Mouse (Mus musculus) ZHBTc4 (cell line): ENCODE measurements around the gene Crybg1.

ENCODE experiments used
- DNase-seq: peaks from one replicate; pipeline ENCODE4 v3.0.0-alpha.2; 2011; ENCODE audit warnings: low read depth, low spot score

The Crybg1 gene

DNA sequence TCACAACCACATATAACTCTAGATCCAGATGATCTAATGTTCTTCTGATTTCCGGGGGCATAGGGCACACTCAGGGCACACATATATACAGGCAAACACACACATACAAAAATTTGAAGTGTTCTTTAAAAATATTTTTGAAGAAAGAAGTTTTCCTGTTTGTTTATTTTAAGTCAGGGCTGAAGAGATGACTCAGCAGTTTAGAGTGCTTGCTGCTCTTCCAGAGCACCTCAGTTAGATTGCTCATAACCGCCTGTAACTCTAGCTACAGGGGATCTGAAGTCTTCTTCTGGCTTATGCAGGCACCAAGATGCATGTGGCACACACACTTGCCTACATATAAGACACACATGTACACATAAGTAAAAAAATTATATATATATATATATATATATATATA is 56.9 kb downstream of the Crybg1 start:
- no peak for DNase-seq

DNA sequence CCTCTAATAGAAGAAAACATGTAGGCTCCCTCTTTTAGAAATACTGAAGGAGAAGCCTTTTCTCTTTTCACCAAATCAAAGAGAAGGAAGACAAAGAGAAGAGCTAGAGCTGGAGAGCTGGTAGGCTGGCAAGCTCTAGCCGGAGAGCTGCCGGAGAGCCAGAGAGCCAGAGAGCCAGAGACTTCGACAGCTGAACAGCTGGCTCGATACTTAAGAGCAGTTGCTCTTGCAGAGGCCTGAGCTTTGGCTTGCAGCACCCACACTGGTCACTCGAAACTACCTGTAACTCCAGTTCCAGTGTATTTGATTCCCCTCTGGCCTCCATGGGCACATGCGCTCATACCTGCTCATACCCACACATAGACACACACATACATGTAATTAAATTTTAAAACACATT is 68.3 kb downstream of the Crybg1 start:
- DNase-seq: no peak

DNA sequence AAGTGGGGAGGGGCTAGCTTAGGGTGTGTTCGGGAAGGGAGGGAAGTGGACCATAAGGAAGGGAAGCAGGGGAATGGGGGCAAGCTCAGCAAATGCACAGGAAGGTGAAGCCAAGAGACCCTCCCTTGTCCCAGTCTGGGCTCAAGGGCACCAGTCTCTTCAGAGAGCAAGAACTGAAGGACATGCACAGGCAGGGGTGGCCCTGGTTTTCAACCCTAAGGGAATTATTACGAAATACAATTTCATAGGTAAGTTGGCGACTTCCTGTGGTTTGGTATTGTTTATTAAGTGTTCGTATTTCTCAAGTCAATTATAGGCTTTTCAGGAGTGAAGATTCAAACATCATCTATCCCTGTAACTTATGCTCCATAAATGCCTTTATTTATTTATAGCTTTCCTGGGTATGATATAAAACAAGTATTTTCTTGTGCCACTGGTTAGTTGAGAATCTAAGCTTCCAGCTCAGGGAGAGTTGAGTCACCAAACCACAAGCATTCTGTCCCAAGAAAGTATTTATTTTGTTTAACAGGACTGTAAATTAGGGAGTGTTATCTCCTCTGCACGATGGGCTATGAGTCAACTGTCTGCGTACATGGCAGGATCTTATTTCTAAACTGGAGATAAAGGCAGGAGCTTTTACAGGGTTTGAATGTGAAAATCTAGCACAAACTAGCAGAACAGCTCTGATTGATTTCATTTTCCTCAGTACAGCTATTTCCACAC is 69.7 kb downstream of the Crybg1 start:
- no peak for DNase-seq

DNA sequence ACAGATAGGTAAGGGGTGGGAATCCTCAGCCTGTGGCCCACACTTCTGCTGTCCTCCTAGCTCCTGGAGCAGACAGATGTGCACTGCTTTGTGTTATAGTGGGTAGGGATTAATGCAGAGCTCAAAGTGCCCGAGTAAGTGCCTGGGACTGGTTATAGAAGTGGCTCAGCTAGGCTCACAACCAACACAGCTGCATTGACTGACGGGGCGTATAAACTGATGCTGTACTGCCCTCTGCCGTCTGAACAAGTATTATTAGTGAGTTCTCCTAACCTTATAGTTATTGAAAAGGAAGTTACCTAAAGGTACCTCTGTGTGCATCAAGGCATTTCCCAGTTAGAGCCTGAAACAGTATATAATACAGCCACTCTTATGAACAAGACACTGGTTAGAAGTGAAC is 77.6 kb downstream of the Crybg1 start:
- peak; percentile 79 for DNase-seq

DNA sequence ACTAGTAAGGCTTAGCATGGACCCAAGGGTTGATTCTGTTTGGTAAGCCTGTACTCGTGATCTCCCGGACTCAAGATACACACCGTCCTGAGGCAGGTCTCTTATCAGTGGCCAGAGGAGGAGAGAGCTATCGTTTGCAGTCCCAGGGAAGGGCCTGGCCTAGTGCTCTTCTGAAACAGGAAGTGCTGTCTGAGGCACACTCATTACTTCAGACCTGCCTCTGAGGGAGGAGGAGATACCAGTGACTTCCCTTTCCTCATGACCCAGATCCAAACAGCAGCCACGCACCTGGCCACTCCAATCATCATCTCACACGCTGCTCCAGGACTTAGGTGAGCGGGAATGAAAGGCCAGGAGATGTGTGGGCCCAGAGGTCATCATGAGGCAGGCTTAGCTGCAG is 79.5 kb downstream of the Crybg1 start:
- no peak for DNase-seq

DNA sequence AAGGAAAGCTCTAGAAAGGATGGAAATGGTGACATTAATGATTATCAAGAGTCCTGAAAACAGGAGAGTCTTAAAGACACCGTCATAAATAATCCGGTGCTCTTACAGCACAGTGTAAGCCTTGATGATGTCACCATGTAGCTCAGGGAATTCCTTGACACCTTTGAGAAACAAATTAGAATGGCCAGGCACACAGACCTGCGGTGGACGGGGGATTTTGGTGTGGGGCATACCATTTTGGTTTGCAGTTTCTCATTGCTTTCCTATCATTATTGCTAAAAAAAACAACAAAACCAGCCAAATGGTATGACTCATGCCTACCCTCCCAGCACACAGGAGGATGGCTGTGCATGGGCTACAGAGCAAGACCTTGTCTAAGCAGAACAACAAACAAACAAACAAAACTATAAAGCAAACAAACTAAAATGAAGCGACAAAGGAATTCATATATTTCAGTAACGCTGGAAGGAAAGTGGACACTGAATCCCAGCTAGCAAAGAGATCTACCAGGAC is 82.7 kb downstream of the Crybg1 start:
- no peak for DNase-seq

DNA sequence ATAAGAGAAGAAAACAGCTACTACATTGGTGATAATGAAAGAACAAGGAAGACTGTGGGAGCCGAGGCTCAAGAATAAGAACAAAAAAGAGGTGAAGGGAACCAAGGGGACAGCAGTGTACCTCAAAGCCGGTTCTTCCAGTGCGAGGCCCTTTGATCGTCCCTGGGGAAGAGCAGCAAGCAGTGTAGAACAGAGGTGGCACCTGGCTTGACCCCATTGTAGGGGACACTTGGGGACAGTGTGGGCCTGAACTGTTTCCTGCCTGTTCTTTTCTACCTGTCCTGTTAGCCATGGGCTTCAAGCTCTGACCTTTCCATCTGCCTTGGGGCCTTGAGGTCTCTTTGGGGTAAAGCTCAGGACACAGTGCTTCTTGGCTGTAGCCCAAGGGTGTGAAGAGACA is 85.7 kb downstream of the Crybg1 start:
- no peak for DNase-seq

DNA sequence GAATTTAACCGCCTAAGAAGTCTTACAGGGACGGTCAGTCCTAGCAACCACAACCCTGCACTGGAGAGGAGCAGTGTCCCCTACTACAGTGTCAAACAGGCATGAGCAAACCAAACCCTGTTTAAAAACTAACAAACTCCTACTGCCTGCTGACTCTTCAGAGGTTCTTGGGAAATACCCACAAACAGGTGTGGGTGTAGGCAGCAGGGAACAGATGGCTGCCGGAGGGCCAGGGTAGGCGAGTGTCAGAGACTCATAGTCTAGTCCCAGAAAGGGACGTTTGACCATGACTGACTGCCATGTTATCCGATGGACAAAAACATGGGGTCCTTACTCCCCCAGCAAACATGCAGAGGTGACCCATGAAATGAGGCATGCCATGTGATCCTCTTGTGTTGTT is 97.7 kb downstream of the Crybg1 start:
- no peak for DNase-seq

DNA sequence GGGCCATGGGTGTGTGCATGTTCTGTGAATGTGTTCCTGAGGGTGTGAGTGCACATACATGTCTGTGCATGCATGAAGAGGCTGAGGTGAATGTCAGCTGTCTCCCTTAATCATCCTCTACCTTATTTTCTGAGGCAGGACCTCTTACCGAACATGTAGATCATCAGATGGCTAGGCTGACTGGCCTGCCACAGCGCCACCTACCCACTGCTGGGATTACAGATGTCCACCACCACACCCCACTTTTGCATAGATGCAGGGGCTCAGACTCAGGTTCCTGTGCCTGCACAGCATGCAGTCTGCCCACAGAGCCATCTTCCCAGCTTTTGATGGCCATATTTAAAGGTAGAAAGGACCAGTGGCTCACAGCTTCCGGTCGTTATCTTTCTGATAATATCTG is 103.9 kb downstream of the Crybg1 start:
- DNase-seq: peak; percentile 15

DNA sequence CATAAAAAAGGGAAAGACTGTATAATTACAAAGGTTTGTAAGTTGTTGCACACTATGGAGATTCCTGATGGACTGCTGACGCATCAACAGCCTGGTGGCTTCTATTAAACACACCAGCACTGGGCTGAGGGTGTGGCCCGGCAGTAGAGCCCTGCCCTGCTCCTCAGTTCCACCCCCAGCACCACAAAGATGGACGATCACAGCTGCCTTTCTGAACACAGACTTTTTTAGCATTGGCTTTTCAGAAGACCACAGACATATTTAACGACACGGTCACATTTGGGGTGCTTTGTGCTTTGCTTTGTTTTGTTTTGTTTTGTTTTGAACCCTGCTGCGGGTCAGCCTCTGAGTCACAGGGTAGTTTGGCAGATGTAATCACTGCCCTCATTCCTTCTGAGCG is 105.0 kb downstream of the Crybg1 start:
- DNase-seq: peak; percentile 19

DNA sequence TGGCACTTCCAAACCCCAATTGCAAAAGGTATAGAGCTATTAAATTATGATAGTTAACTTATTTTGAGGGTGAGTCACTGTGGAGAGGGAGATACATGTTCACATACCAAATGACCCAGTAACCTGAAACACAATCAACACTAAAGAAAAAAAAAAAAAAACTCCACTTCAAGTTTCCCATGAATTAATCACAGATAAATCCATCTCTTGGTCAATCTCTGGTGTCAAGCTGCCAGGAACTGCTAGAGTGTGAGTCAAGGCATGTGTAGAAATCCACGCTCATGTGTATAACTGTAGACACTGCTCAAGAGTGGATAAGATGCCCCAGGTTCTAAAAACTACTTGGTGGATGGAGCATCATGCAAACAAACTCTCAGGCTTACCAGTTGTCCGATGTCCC is 109.5 kb downstream of the Crybg1 start:
- no peak for DNase-seq

DNA sequence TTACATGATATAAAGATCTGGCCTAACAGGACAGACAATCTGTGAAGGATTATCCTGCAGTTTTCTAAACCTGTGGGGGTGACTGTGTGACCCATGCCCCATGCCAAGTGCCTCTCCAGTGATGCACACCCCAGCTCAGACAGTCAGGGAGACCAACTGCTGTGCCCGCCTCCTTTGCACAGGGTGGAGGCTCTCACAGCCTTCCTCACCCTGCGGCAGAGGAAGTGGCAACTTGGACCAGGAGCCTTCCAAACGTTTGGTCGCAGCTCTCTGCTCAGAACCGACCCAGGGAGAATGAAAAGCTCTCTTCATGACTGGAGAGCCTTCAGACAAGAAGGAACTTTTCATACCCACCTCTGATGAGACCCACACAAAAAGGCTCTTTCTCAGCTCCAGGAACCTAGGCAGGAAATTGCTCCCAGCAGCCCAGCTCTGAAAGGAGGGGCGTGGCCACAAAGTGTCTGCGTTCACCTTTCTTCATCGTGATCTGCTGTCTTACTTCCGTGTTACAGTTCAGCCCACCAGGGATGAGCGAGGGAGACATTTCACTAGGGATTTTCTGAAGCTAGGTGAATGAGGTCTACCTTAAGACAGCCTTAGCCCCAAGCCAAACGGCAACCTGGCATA is 110.6 kb downstream of the Crybg1 start:
- DNase-seq: peak; percentile 62

DNA sequence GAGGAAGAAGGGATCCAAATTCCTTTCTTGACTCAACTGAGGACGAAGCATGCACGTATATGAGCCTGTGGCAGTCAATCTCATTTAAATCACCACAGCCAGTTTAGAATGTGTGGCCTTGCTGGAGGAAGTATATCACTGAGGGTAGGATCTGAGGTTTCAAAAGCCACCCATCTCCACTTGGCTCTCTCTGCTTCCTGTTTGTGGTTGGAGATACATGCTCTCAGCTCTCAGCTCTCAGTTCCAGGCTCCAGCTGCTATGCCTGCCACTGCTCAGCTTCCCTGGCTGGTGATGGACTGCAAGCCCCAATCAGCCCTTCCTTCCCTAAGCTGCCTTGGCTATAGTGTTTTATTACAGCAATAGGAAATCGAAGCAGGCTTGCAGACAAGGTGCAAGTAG is 119.1 kb downstream of the Crybg1 start:
- DNase-seq: no peak

DNA sequence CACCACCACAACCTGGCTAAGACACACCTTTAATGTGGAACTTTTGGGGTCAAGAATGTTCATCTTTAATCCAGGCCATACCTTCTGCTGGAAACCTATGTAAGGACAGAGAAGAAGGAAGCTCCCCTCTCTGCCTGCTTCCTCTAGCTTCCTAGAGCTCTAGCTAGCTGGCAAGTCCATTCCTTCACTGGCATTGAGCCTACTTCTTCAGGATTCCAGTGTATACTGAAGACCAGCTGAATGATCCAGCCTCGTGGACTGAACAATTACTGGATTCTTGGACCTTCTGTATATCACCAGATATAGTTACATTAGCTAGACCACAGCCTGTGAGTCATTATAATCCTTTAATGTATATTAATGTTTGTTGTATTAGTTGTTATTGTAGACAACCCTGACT is 121.4 kb downstream of the Crybg1 start:
- no peak for DNase-seq

DNA sequence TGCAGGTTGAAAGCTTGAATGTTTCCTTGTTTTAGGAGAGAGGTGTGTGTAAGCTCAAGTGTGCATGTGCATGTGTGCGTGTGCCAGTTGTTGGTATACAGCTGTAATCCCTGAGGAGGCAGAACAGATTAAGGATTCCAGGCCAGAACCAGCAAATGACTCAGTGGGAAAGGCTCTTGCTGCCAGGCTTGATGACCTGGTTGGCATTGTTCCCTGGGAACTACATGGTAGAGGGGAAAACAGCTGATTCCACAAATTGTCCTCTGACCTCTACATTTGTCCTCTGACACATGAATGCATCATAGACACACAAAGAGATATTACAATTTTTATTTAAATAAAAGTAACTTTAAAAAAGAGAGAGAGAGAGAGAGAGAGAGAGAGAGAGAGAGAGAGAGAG is 122.5 kb downstream of the Crybg1 start:
- no peak for DNase-seq

DNA sequence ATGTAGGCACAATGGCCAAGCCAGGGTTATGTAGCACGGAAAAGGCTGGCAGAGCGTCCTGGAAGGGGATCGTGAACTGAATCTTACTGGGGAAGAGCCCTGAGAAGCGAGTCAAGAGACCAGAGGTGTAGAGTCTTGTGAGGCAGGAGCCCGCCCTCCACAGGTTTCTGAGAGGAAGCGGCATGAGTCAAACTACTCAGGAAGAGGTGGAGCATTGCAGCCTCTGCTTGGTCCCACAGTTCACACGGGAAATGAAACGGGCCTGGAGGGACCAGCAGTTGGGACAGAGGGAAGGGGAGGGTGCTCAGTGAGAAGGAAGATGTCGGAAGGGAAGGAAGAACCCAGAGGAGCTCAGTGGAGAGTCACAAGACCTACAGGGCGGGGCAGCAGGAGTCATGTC is 123.9 kb downstream of the Crybg1 start:
- DNase-seq: peak; percentile 38

DNA sequence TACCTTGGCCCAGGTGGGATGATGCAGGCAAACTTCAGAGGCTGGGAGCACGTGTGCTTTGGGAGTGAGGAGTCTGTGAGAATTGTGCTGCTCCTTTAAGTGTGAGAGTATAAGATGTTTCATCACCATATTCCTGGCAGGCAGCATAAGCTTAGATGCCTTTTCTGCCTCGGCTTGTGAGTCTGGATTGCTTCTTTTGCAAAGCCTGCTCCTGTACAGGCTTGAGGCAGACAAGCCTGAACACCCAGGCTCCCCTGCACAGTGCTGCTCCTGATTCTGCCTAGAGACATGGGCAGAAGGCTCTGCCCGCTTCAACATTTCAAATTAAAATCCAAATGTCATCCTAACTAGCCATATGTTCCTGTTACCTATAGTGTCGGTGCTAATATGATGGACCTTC is 128.5 kb downstream of the Crybg1 start:
- DNase-seq: no peak

DNA sequence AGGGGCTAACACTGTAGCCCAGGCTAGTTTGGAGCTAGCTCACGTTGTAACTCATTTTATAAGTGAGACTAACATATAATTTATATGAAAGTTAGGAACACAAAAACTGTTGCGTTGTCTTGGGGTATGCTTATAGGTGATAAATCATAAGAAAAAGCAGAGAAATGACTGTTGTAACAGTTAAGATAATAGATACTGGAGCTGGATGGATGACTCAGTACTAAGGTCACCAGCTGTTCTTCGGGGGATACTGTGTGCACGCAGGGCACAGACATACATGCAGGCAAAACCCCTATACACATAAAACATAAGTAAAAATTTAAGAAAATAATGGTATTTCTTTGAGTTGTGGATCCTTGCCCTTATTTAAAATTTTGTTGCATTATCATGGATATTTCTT is 130.1 kb downstream of the Crybg1 start:
- no peak for DNase-seq

DNA sequence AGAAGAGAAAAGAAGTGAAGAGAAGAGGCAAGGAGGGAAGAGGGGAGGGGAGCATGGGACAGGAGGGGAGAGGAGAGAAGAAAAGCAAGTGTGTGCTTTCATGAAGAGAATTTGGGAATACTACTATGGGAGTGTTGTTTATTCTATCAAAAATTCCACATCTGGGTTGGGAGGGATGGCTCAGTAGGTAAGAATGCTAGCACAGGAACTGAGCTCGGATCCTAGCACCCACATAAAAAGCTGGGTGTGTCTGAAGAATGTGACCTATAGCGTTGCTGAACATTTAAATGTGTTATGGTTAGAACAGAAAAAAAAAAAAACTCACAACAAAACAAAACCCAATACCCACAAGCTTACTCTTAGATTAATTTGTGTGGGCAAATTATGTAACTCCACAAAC is 133.0 kb downstream of the Crybg1 start:
- no peak for DNase-seq

DNA sequence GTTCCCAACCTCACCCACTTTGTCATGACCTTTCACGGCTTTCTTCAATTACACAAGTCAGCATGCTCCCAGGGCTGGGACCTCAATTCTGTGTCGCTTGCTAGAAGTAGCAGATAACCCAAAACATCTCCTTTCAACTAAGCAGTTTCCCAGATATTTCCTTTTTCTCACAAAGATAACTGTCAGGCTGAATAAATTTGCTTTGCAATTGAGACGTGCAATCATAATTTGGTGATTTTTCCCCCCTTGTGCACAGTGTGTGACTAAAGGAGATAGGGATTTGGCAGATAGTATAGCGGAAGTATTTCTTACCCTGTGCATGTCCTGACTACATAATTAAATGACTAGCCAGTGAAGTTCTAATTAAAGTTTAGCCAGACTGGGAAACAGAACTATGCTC is 134.8 kb downstream of the Crybg1 start:
- DNase-seq: no peak

DNA sequence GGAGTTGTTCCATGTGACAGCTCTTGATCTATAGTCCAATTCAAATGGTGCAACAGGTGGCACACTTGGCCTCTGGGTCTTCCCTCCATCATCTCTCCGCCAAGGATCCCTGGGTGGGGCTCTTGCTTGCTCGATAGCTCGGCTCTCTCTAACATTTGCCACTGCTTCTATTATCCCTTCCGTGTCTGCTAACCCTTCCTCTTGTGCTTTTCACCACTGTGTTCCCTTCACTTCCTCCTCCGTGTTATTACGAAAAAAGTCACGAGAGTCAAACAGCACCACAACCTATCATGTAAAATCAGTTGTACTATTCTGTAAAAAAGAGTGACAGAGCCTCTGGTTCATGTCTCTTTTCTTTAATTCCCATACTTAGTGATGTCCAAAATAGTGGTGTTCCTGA is 137.2 kb downstream of the Crybg1 start:
- DNase-seq: no peak

DNA sequence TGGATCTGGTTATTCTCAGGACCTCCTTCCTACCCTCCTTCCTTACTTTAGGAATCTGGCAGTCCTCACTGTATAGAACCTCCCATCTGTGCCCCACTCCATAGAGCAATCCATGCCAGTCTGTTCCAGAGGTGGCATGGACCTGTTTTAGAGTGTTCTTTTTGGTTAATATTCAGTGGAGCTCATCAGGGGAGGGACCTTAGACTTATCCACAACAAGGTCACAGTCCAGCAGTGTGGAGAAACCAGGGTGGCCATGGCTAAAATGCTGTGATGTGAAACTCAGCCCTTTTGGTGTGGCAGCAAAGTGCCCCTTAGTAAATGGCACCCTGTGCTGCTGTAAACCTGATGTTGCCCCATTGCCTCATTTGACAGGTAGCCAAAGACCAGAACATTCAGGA is 139.8 kb downstream of the Crybg1 start:
- DNase-seq: no peak

DNA sequence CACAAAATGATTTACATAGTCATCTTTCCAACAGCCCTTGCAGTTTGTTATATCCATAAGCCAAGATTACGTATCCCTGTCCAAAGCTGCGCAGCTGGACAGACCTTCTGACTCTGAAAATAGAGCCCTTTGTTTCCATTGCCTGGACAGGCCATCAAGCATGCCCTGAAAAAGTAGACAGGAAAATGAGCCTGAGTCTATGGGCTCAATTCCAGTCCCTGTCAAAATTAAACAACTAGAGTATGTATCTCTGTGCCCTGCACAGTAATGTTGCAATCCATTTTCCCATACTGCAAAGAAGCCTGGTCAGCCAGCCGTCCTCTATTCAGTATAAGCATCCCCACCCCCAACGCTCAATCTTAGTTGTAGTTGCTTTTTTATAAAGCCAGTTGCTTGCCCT is 141.8 kb downstream of the Crybg1 start:
- no peak for DNase-seq
